Mouse (Mus musculus) monocyte, adult 5-6 weeks (primary cell): ENCODE data around the gene Gpr68. TPM values are rescaled to one million over a fixed set of nuclear protein-coding genes. Genes with fewer than 3 reads are reported as not detected.

Source experiments
- ATAC-seq: fragments of 153-309, 156-312 bp; replicated peaks from 2 replicates; pipeline ENCODE4 v1.8.0; 2017; ENCODE audit warnings: mild to moderate bottlenecking; ENCODE audit not compliant: low TSS enrichment, insufficient number of reproducible peaks, severe bottlenecking, poor library complexity, low FRiP score
- total RNA-seq: library from RNA; stranded (forward); fragments of 200-1000, 200-491, 200-594 nt; gene quantifications from 3 replicates; pipeline ENCODE4 v1.2.3, GENCODE M21; 2017

The Gpr68 gene
- total RNA-seq, 1 experiment from 2014 or later, result 4.9 TPM

DNA sequence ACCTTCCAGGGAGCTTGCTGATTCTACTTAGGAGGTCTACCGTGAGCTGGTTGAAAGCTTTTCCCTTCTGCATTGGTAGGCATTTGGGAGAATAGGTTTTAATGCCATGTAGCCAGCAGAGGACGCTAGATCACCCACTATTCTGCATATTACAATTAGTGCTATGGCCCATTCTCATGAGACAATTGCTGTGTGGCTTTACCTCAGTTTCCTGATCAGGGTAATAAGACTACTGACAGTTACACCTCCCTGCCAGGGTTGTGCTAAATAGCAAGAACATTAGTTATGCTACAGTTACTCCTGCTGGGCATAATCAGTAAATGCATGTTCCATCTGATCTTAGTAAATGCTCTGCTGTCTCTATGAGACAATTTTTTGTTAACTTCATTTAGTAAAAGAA lies 62.2 kb downstream of the Gpr68 start:
- no peak for ATAC-seq

DNA sequence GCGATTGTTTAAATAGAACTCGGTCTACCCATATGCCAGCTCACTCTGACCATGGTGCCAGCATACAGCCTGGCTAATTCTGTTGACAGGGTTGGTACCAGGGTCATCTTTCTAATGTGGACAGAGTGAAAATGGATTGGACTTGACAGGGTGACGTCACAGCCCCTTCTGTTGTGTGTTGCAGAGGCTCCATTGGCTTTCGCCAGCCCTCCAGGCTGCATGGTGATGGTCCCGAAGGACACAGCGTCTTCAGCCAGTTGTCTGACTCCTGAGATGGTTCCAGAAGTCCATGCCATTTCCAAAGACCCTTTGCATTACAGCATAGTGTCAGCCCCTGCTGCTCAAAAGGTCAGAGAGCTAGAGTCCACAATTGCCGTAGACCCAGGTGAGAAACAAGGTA lies 63.5 kb downstream of the Gpr68 start:
- ATAC-seq, result no peak

DNA sequence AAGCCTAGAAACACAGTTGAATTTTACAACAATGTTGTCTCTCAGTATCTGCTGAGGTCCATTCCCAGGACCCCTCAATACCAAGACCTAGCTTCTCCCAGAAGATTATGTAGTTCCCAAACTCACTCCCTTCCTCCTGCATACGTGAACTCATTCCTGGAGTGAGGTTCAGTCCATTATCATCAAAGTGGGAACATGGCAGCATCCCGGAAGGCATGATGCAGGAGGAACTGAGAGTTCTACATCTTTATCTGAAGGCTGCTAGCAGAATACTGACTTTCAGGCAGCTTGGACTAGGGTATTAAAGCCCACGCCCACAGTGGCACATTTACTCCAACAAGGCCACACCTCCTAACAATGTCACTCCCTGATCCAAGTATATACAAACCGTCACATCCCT lies 64.8 kb downstream of the Gpr68 start:
- no peak for ATAC-seq

DNA sequence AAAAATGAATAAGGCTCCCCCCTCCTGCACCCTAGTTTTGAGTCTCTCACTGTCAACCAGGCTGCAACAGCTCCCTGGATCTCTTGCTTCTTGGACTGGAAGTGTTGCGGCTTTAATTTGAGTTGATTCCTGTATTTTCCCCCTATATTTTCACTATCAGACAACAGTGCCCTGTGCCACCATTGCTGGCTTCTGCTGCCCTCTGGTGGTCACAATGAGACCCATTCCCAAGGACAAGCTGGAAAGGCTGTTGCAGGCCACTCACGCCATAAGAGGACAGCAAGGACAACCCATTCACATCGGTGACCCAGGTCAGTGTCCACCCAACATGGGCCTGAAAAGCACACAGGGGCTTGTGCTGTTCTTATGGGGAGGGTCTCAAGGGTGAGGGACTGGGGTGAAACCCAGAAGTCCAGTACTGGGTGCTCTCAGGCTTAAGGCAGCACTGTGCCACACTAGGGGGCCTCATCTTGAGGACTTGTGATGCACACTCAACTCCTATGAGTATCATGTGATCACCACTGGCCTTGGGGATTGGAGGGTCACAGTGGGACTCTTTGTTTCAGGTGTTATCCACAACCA lies 66.7 kb downstream of the Gpr68 start:
- peak; percentile 32; the same call in 1 of the 2 replicates for ATAC-seq

DNA sequence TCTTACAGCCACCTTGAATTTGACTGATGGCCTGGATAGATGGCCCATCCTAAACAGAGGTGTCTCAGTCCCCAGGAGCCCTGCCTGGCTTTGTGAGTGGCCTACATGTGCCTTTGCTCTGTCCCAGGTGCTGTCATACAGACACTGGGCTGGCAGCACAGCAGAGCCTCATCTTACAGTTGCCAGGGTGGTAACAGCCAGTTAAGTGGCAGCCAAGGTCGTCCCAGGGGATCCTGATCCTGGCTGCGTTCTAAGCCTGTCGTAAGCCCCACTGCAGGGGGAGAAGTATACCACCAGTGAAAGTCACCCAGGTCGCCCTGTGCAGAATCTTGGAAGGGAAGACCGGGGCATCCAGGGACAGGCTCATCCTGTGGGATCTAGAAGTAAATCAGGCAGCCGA lies 68.1 kb downstream of the Gpr68 start:
- ATAC-seq, result no peak

DNA sequence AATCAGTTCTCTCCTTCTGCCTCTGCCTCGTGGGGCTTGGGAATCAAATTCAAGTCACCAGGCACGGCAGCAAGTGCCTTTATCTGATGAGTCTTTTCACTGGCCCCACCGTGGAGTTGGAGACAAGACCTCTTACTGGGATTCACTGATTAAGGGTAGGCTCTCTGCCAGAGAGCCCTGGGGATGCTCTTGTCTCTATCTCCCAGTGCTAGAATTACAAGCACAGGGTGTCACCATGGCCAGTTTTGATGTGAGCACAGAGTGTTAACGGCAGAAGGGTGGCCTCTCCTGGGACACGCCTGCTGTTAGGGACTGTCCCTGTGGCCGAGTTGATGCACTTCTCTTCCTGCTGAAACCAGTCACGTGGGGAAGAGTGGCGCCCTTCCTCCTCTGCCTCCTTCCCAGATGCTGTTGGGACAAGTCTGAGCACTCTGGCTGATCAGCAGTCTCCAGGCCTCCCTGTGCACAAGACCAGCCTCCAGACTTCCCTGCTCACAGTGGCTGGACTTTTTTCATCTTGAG lies 68.9 kb downstream of the Gpr68 start:
- ATAC-seq, result peak; percentile 80

DNA sequence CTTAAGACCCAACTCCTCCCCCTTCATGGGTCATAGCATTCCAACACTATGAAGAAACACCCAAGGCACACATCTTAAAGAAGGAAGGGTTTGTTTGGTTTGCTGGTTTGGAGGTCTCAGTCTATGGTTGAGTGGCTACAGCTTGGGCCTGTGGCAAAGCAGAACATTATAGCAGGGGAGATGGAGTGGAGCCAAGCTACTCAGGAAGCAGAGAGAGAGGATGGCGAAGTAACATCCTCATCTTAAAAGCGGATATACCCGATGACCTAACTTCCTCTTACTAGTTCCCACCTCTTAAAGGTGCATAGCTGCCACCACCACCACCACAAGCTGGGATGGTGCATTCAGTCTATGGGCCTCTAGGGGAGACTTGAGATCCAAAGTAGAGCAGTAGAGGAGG lies 70.8 kb downstream of the Gpr68 start:
- ATAC-seq, result peak; percentile 82

DNA sequence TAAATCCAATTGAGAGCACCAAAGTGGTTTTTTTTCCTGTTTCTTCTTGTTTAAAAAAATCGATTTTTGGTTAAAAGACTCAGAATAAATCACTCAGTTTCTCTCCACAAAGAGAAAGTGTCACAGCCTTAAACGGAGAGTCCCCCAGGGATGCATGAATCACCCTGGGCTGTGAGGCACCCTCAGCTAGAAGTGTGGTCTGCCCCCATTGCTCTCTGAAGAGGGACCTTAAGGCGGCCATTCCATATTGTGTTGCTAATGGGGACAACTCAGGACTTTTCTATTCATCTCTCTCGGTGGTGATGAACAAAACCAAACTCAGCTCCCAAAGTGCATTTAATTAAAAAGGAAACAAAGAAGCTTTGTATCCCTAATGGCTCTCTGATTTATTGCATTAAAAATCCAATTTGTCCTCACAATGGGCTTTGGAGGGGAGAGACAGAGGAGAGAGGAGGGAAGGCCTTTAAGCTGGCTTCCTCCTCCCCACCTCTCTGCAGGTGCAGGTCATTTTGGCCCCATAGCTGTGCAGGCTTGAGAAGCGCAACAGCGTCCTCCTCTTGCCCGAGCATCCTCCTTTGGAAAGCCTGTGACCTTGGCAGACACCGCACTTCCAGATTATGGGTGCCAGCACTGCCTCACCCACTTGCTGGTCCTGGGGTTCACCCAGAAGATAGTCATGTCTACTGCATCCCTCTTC lies 76.2 kb downstream of the Gpr68 start:
- ATAC-seq, result no peak

DNA sequence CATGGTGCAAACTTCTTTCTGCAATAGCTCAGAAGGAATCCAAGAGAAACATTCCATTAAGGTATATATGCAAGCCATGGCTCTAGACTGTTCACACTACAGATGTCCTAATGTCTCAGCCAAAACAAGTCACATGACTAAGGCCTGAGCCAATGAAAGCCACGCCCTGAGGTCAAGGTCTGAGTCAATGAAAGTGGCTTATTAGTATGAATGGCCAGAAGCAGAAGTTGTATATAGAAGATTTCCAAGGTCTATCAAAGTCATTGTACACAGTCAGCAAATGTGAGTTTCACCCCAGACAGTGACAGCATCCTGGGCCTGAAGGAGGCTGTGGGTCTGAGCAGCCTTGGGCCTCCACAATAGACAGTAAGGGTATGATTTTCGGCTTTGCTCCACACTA lies 77.0 kb downstream of the Gpr68 start:
- peak; percentile 81; the same call in 1 of the 2 replicates for ATAC-seq

Other genes starting within 250 kb of the Gpr68 start
- 23.7 to 25.8 TPM (median 25.6 TPM) in 3 replicates for gene Rps6ka5, start 181.2 kb downstream of the Gpr68 start, total RNA-seq
- gene Dglucy, start 129.1 kb downstream of the Gpr68 start, total RNA-seq, result 14.6 to 22.5 TPM (median 22.4 TPM) in 3 replicates
- gene Ccdc88c, start 120.9 kb upstream of the Gpr68 start, total RNA-seq, result 350 to 541 TPM (median 365 TPM) in 3 replicates
- gene Ppp4r3a, start 175.5 kb upstream of the Gpr68 start, total RNA-seq, result 215 to 245 TPM (median 234 TPM) in 3 replicates